Mouse (Mus musculus) cerebellum, adult 8-10 months (tissue): Measurements from ENCODE around the gene Galnt10.

ENCODE experiments used
- DNase-seq: peaks from one replicate; pipeline ENCODE4 v3.0.0; 2022

Gene Galnt10

GRCm38 (mm10) chr11:57831281-57831781, 186.1 kb downstream of the Galnt10 start:
- no peak for DNase-seq

GRCm38 (mm10) chr11:57831861-57832260, 186.6 kb downstream of the Galnt10 start:
- no peak for DNase-seq

GRCm38 (mm10) chr11:57832552-57833201, 187.4 kb downstream of the Galnt10 start, which contains the start of gene Hand1:
TSS of gene Hand1 (minus strand) at chr11:57832818.
- DNase-seq: no peak

GRCm38 (mm10) chr11:57833296-57833977, 188.2 kb downstream of the Galnt10 start:
- DNase-seq: no peak

GRCm38 (mm10) chr11:57834031-57834430, 188.8 kb downstream of the Galnt10 start:
- no peak for DNase-seq

GRCm38 (mm10) chr11:57835331-57835730, 190.1 kb downstream of the Galnt10 start:
- DNase-seq: no peak

GRCm38 (mm10) chr11:57835931-57836330, 190.7 kb downstream of the Galnt10 start:
- no peak for DNase-seq

- DNase-seq: no peak
Observed at GRCm38 (mm10) chr11:57836401-57836800, 191.2 kb downstream of the Galnt10 start.
